Mouse (Mus musculus) G1E (cell line): ENCODE data around the gene Btbd6. TPM values are rescaled to one million over a fixed set of nuclear protein-coding genes. Genes with fewer than 3 reads are reported as not detected.

ENCODE experiments used
- ATAC-seq: 2 replicates; pipeline ENCODE4 v1.8.0; 2016; ENCODE audit warnings: mild to moderate bottlenecking; ENCODE audit not compliant: insufficient number of reproducible peaks, poor library complexity, low FRiP score, severe bottlenecking; ENCODE audit errors: extremely low read depth
- DNase-seq: peaks from one replicate; pipeline ENCODE4 v3.0.0; 2012; ENCODE audit warnings: low spot score
- H3K27me3 ChIP-seq: 2 replicates; pipeline ENCODE4 v1.6.1; 2012; ENCODE audit warnings: mild to moderate bottlenecking, low read length, inconsistent platforms; ENCODE audit not compliant: insufficient read depth
- H3K36me3 ChIP-seq: replicated peaks from 2 replicates; pipeline ENCODE3; 2012; ENCODE audit warnings: mild to moderate bottlenecking, inconsistent platforms
- H3K4me1 ChIP-seq: 2 replicates; pipeline ENCODE4 v1.6.1; 2012; ENCODE audit warnings: low read depth, low read length, inconsistent platforms, mixed read lengths; ENCODE audit not compliant: insufficient read depth
- H3K4me3 ChIP-seq: 2 replicates; pipeline ENCODE4 v1.5.1; 2012; ENCODE audit warnings: low read depth, mild to moderate bottlenecking, inconsistent platforms, low read length, moderate library complexity, mixed read lengths
- H3K9me3 ChIP-seq: replicated peaks from 2 replicates; pipeline ENCODE4 v1.6.1; 2012; ENCODE audit warnings: inconsistent platforms
- CTCF ChIP-seq: IDR thresholded peaks from 2 replicates; pipeline ENCODE4 v1.5.1; 2012; ENCODE audit warnings: low read depth, low read length, inconsistent platforms, mixed read lengths
- GATA1 ChIP-seq: IDR thresholded peaks from 2 replicates; pipeline ENCODE4 v1.6.1; 2012; ENCODE audit warnings: borderline replicate concordance, low read length, inconsistent platforms, mixed read lengths
- GATA2 ChIP-seq: IDR thresholded peaks from 2 replicates; pipeline ENCODE4 v1.6.1; 2012; ENCODE audit warnings: low read depth, low read length, inconsistent platforms, borderline replicate concordance
- POLR2AphosphoS5 ChIP-seq: IDR thresholded peaks from 2 replicates; pipeline ENCODE4 v1.6.1; 2012; ENCODE audit warnings: low read depth, low read length, inconsistent platforms; ENCODE audit not compliant: insufficient replicate concordance
- TAL1 ChIP-seq: conservative IDR thresholded peaks from 2 replicates; pipeline ENCODE4 v1.6.1; 2012; ENCODE audit warnings: low read depth, low read length, inconsistent platforms, mixed read lengths
- polyA plus RNA-seq: library from polyadenylated mRNA; stranded (reverse); fragments of >175 nt; gene quantifications from 2 replicates; pipeline ENCODE4 v1.2.3, GENCODE M21; 2012
- total RNA-seq, 2 experiments: library from RNA; stranded (forward) in 1 of 2; stranded (reverse) in 1 of 2; fragments of 200-1000 nt in 1 of 2; fragments of >200 nt in 1 of 2; fragmentation: Nextera tagmentation in 1 of 2; gene quantifications; 2 replicates each; pipeline ENCODE4 v1.2.3; 2014 to 2017

The Btbd6 gene
- total and polyA plus RNA-seq, 3 experiments = 11.1 to 68.3 (median 15.9) TPM

- Histone ChIP-seq H3K4me1 (peaks cover 41% of the 10 kb centered on the region), H3K9me3 (no peaks in the 10 kb centered on the region), H3K36me3 (peaks cover 13% of the 10 kb centered on the region), H3K4me3 (no peak overlapping the region), H3K27me3 (peaks cover 16% of the 10 kb centered on the region)
- ATAC-seq (no peak), DNase-seq (no peak)
- TF ChIP-seq TAL1 = no peak
- TF ChIP-seq GATA2 = no peak
- TF ChIP-seq CTCF = no peak
- no peak for TF ChIP-seq POLR2AphosphoS5
- TF ChIP-seq GATA1 = no peak
Observed at GRCm38 (mm10) chr12:113012443-113012842, 36.2 kb downstream of the Btbd6 start.

DNA sequence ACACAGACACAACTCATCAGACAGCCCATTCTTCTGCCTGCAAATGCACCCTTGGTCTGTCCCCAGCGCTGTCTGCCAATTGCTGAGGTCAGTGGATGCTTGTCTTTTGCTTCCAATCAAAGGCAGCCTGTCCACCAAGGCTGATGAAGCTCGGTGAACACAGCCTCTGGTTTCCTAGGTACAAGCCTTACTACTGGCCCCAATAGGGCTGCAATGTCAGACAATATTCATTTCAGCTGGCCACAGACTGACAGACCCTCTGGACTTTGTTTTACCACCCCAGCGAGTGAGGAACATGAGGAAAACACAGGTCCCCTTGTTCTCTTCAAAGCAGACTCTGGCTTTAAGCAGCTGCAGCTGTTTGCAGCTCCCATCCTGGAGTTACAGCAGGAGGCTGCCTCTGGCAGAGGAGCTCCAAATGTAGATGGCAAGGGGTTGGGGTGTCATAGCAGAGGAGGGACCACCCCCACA lies 36.8 kb downstream of the Btbd6 start:
- Histone ChIP-seq H3K4me1 (peaks cover 43% of the 10 kb centered on the region), H3K27me3 (peaks cover 14% of the 10 kb centered on the region), H3K4me3 (no peak overlapping the region), H3K9me3 (no peaks in the 10 kb centered on the region), H3K36me3 (peaks cover 18% of the 10 kb centered on the region)
- DNase-seq = no peak
- ATAC-seq = no peak
- TF ChIP-seq GATA1 (no peak), TAL1 (no peak), POLR2AphosphoS5 (no peak), GATA2 (no peak), CTCF (no peak)

DNA sequence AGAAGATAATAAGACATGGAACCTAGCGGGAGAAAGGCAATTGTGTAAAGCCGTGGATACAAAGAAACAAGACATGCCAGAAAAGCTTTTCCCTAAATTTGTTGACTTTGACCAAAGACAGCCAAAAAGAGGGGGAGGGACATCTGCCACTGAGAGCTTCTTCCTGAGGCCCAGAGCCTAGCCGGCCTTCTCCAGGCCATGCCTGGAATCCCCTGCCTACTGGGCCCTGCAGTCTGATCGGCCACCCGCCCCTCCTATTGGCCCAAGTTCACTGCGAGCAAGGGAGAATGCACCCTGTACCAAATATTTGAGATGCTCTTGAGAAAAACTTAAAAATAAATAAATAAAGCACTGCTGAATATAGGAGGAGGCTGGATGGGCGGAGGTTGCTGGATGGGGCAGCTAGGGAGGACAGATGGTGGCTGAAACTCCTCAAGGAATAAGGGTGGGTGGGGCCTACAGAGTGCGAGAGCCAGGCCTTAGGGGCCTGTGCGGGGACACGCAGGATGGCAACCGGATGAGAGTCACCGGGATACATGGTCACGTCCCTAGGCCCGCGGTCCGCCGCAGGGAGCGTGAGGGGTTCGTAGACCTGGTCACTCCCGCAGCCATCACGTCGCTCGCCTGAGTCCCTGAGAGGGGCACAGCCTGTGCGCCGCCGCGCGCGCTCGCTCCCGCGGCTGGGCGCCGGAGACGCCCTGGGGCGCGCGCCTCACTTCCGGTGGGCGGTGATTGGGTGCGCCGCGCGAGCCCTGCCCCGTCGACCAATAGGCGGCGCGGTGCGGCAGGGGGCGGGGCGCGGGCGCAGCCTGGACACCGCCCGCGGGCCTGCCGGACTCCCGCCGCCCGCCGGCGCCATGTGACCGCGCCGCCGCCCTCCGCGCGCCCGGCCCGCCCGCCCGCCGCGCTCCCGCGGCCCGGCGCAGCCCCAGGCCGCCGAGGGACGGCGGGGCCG lies 37.6 kb downstream of the Btbd6 start, which contains the start of gene Pacs2:
Gene Pacs2 (plus strand): TSS at position 905 of the 955 bp plus-strand sequence.
- Histone ChIP-seq H3K36me3 (peaks cover 27% of the 10 kb centered on the region), H3K27me3 (peaks cover 7% of the 10 kb centered on the region), H3K4me1 (peaks cover 43% of the 10 kb centered on the region), H3K9me3 (no peaks in the 10 kb centered on the region), H3K4me3 (peak within 1 kb of the TSS; percentile 78)
- DNase-seq (peak; percentile 99), ATAC-seq (peak; percentile 73)
- no peak for TF ChIP-seq POLR2AphosphoS5
- TF ChIP-seq GATA2 = no peak
- TF ChIP-seq CTCF = no peak
- no peak for TF ChIP-seq GATA1
- no peak for TF ChIP-seq TAL1

GRCm38 (mm10) chr12:113014561-113015556 lies 38.6 kb downstream of the Btbd6 start:
- Histone ChIP-seq H3K36me3 (peaks cover 33% of the 10 kb centered on the region), H3K4me3 (peak overlapping the region; percentile 78), H3K4me1 (peaks cover 43% of the 10 kb centered on the region), H3K27me3 (peaks cover 3% of the 10 kb centered on the region), H3K9me3 (no peaks in the 10 kb centered on the region)
- DNase-seq (peak; percentile 60), ATAC-seq (peak; percentile 22)
- TF ChIP-seq GATA1 (no peak), TAL1 (no peak), CTCF (no peak), POLR2AphosphoS5 (no peak), GATA2 (no peak)

DNA sequence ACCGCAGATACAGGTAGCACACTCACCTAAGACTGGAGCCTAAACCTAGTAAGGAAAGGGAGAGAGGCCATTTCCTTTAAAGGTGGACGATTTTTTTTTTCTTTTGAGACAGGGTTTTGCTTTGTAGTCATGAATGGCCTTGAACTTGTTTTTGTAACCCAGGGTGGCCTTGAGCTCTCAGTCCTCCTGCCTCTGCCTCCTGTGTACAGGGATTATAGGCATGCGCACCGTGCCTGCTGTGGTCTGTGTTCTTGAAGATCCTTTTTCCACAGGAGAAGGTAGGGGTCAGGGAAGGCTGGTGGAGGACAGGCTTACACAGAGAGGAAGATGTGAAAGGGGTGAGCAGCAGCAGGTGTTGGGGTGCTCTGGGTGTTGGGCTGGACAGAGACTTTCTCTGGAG lies 39.7 kb downstream of the Btbd6 start:
- peaks cover 3% of the 10 kb centered on the region for H3K27me3 ChIP-seq
- ATAC-seq (no peak), DNase-seq (no peak)
- TF ChIP-seq POLR2AphosphoS5 (no peak), GATA2 (no peak), CTCF (no peak), GATA1 (no peak)
- H3K4me3 ChIP-seq = no peak overlapping the region
- peaks cover 43% of the 10 kb centered on the region for H3K4me1 ChIP-seq
- no peaks in the 10 kb centered on the region for H3K9me3 ChIP-seq
- H3K36me3 ChIP-seq = peaks cover 39% of the 10 kb centered on the region

DNA sequence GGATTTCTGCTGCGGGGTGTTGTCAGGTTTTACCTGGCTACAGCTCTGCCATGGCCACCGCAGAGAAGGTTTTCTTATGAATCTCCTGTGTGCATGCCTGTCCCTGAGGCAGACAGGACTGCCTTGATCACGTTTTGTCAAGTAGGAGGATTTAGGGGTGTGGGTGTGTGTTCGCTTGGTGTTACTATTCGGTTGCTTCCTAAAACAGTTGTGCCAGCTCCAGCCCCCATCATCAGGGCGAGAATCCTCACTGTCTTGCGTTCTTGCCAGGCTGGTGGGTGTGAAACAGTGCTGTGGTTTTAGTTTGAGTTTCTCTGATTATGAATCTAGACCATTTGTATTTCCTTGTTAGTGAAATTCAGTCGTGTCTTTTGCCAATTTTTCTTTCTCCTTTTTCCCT lies 40.7 kb downstream of the Btbd6 start:
- TF ChIP-seq CTCF (no peak), GATA2 (no peak), POLR2AphosphoS5 (no peak)
- Histone ChIP-seq H3K36me3 (peaks cover 45% of the 10 kb centered on the region), H3K4me1 (peaks cover 43% of the 10 kb centered on the region), H3K9me3 (no peaks in the 10 kb centered on the region), H3K4me3 (no peak overlapping the region), H3K27me3 (no peaks in the 10 kb centered on the region)
- DNase-seq = no peak
- no peak for ATAC-seq
